Mouse (Mus musculus) embryonic facial prominence, embryonic 11.5 days (tissue): ENCODE results near the gene Entpd8. TPM values are rescaled to one million over a fixed set of nuclear protein-coding genes. Genes with fewer than 3 reads are reported as not detected.

Source experiments
- ATAC-seq: fragments of 200-750 bp; cut with Nextera tagmentation; replicated peaks from 2 replicates; pipeline ENCODE4 v1.8.0; 2017; ENCODE audit warnings: low read depth; ENCODE audit not compliant: insufficient number of reproducible peaks, low FRiP score, low TSS enrichment
- DNase-seq: peaks from one replicate; pipeline ENCODE4 v3.0.0-alpha.2; 2015; ENCODE audit warnings: low spot score
- H3K27ac ChIP-seq: fragments of 300-500 bp; sonication (generic); replicated peaks from 2 replicates; pipeline ENCODE4 v1.5.1; 2014; ENCODE audit warnings: mild to moderate bottlenecking, low read depth, low read length, control low read depth
- H3K27me3 ChIP-seq: fragments of 300-500 bp; sonication (generic); 2 replicates; pipeline ENCODE4 v1.6.1; 2014; ENCODE audit warnings: mild to moderate bottlenecking, low read length, moderate library complexity, mixed read lengths; ENCODE audit not compliant: control insufficient read depth, insufficient read depth
- H3K36me3 ChIP-seq: fragments of 300-500 bp; sonication (generic); replicated peaks from 2 replicates; pipeline ENCODE4 v1.6.1; 2014; ENCODE audit warnings: low read depth, mild to moderate bottlenecking, low read length, moderate library complexity, mixed read lengths; ENCODE audit not compliant: control insufficient read depth, insufficient read depth
- H3K4me1 ChIP-seq: fragments of 300-500 bp; sonication (generic); 2 replicates; pipeline ENCODE4 v1.6.1; 2014; ENCODE audit warnings: low read length, mixed read lengths; ENCODE audit not compliant: control insufficient read depth, insufficient read depth
- H3K4me2 ChIP-seq: fragments of 300-500 bp; sonication (generic); 2 replicates; pipeline ENCODE4 v1.6.1; 2014; ENCODE audit warnings: low read depth, mild to moderate bottlenecking, control low read depth, low read length, moderate library complexity
- H3K4me3 ChIP-seq: fragments of 300-500 bp; sonication (generic); 2 replicates; pipeline ENCODE4 v1.5.1; 2014; ENCODE audit warnings: low read depth, low read length, control low read depth
- H3K9ac ChIP-seq: fragments of 300-500 bp; sonication (generic); replicated peaks from 2 replicates; pipeline ENCODE4 v1.6.1; 2014; ENCODE audit warnings: mild to moderate bottlenecking, control low read depth, low read length
- H3K9me3 ChIP-seq: fragments of 300-500 bp; sonication (generic); replicated peaks from 2 replicates; pipeline ENCODE4 v1.6.1; 2016; ENCODE audit warnings: mild to moderate bottlenecking, low read length, inconsistent platforms, mixed read lengths; ENCODE audit not compliant: control insufficient read depth
- WGBS: fragments of 180-500 bp; shearing (Covaris S2); extraction: QIAGEN DNeasy Blood & Tissue Kit; methylation state at CpG from one replicate; pipeline ENCODE4 v1.1.7; 2014; 5-methylcytosine and 5-hydroxymethylcytosine counted together
- polyA plus RNA-seq: library from polyadenylated mRNA; unstranded; fragments of >200 nt; fragmentation: Nextera tagmentation; extraction: Ambion mirVana; gene quantifications from 2 replicates; pipeline ENCODE4 v1.2.1, GENCODE M21; 2014

Gene Entpd8
- polyA plus RNA-seq, 1 experiment from 2014 or later: not detected

DNA sequence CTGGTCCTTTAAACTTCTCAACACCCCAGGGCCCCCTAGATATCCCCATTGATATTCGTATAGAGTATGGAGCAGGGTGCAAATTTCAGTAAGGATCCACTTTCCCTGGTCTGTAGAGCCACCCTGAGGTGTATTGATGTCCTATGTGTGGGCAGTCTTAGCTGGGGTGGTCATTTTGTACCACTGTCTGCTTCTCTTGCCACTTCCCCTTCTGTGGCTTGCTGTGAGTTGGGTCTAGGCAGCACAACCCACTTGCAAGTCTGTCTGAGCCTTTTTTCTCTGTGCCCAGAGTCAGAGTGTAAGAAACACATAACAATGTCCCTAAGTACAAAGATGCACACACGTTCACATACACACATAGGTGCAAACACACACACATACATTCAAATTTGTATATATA lies 34.2 kb downstream of the Entpd8 start:
- DNase-seq (no peak), ATAC-seq (no peak)
- WGBS: 89% methylated on average over 2 of the region's 2 CpGs
- no peaks in the 10 kb centered on the region for H3K9me3 ChIP-seq
- H3K4me2 ChIP-seq: no peak overlapping the region
- no peaks in the 10 kb centered on the region for H3K27me3 ChIP-seq
- H3K4me3 ChIP-seq: no peak overlapping the region
- no peaks in the 10 kb centered on the region for H3K4me1 ChIP-seq
- no peak overlapping the region for H3K9ac ChIP-seq
- no peak overlapping the region for H3K27ac ChIP-seq
- H3K36me3 ChIP-seq: no peaks in the 10 kb centered on the region

DNA sequence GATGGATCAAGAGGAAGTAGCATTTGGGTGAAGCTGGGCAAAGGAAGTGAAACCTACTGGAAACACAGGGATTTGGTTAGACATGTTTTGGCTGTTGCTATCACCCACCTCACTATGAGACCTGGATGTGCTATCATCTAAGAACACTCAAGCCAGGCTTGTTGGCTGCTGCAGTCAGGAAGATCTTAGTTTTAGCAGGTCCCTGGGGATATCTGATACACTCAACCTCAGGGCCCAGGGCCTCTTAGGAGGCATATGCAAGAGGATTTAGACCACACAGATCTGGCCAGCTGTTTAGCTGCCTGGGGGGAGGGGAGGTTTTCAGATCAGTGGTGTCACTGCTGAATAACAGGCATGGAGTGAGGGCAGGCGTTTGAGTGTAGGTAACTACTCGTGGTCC lies 35.3 kb downstream of the Entpd8 start:
- no peaks in the 10 kb centered on the region for H3K36me3 ChIP-seq
- no peak for DNase-seq
- no peak overlapping the region for H3K9ac ChIP-seq
- no peak overlapping the region for H3K27ac ChIP-seq
- no peak overlapping the region for H3K4me2 ChIP-seq
- H3K27me3 ChIP-seq: no peaks in the 10 kb centered on the region
- no peak for ATAC-seq
- no peaks in the 10 kb centered on the region for H3K9me3 ChIP-seq
- no peaks in the 10 kb centered on the region for H3K4me1 ChIP-seq
- H3K4me3 ChIP-seq: no peak overlapping the region
- WGBS: 64% methylated on average over 2 of the region's 2 CpGs

DNA sequence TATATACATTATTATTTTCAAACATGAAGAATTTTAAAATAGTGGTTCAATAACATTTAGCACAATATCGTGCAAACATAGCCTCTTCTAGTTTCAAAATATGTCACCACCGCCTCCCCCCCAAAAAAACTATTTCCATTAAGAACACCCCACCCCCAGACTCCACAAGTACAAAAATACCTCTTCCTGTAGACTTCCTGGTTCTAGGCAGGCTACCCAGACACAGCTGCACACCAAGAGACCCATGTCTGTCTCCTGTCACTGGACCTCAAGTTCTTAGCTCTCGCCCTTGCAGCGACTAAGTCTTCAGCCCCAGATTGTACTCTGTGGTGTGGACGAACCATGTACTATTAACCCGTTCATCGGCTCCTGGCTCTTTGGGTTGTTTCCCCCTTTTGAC lies 40.9 kb downstream of the Entpd8 start:
- Histone ChIP-seq H3K27ac (no peak overlapping the region), H3K4me1 (no peaks in the 10 kb centered on the region), H3K9ac (no peak overlapping the region), H3K4me2 (no peak overlapping the region), H3K4me3 (no peak overlapping the region), H3K9me3 (no peaks in the 10 kb centered on the region), H3K36me3 (no peaks in the 10 kb centered on the region), H3K27me3 (no peaks in the 10 kb centered on the region)
- no peak for DNase-seq
- ATAC-seq: no peak
- WGBS: 86% methylated on average over 7 of the region's 7 CpGs

DNA sequence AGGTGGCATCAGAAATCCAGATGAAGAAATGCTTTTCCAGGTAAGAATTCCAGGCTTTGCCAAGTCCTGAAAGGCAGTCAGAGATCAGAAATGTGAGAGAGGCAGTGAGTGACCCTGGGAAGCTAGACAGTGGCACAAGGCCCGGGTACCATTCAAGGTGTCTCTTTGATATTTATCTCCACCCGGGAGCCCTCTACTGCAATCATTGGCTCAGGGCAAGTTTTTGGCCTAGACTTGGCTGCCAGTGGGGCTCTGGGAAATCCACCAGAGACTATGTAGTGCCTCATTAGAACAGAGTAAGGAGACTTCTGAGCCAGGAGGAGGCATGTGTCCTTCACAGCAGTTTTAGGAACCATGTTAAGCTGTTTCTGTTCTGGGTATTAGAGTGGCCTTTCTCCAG lies 42.6 kb downstream of the Entpd8 start:
- Histone ChIP-seq H3K27ac (no peak overlapping the region), H3K9ac (no peak overlapping the region), H3K4me1 (no peaks in the 10 kb centered on the region), H3K9me3 (no peaks in the 10 kb centered on the region), H3K27me3 (no peaks in the 10 kb centered on the region), H3K4me3 (no peak overlapping the region), H3K36me3 (no peaks in the 10 kb centered on the region), H3K4me2 (no peak overlapping the region)
- ATAC-seq (no peak), DNase-seq (no peak)
- 71% methylated on average over 2 of the region's 2 CpGs for WGBS

- H3K27ac ChIP-seq: no peak overlapping the region
Measured at GRCm38 (mm10) chr2:25123527-25123926, 43.4 kb downstream of the Entpd8 start.

GRCm38 (mm10) chr2:25124411-25124810 lies 44.3 kb downstream of the Entpd8 start:
- Histone ChIP-seq H3K9me3 (no peaks in the 10 kb centered on the region), H3K4me2 (no peak overlapping the region), H3K9ac (no peak overlapping the region), H3K4me1 (no peaks in the 10 kb centered on the region), H3K27me3 (no peaks in the 10 kb centered on the region), H3K27ac (no peak overlapping the region), H3K36me3 (no peaks in the 10 kb centered on the region), H3K4me3 (no peak overlapping the region)
- WGBS: 76% methylated on average over 3 of the region's 3 CpGs
- DNase-seq (no peak), ATAC-seq (no peak)

More at GRCm38 (mm10) chr2:25123527-25123926, 43.4 kb downstream of the Entpd8 start:
- Histone ChIP-seq H3K4me2 (no peak overlapping the region), H3K4me3 (no peak overlapping the region), H3K9me3 (no peaks in the 10 kb centered on the region), H3K4me1 (no peaks in the 10 kb centered on the region), H3K9ac (no peak overlapping the region), H3K36me3 (no peaks in the 10 kb centered on the region), H3K27me3 (no peaks in the 10 kb centered on the region)
- WGBS: 84% methylated on average over 5 of the region's 5 CpGs
- DNase-seq (no peak), ATAC-seq (no peak)

- Histone ChIP-seq H3K9ac (no peak overlapping the region), H3K4me1 (no peaks in the 10 kb centered on the region), H3K36me3 (no peaks in the 10 kb centered on the region), H3K9me3 (no peaks in the 10 kb centered on the region), H3K27ac (peak overlapping the region; percentile 56), H3K27me3 (no peaks in the 10 kb centered on the region), H3K4me3 (no peak overlapping the region), H3K4me2 (no peak overlapping the region)
- no peak for ATAC-seq
- DNase-seq: no peak
- WGBS: 82% methylated on average over 6 of the region's 6 CpGs
Measured at GRCm38 (mm10) chr2:25125146-25125545, 45.0 kb downstream of the Entpd8 start.

GRCm38 (mm10) chr2:25126011-25127010 lies 46.2 kb downstream of the Entpd8 start:
- Histone ChIP-seq H3K4me2 (no peak overlapping the region), H3K9ac (peak overlapping the region; percentile 14; the same call in 1 of the 2 replicates), H3K36me3 (no peaks in the 10 kb centered on the region), H3K4me1 (no peaks in the 10 kb centered on the region), H3K4me3 (no peak overlapping the region), H3K9me3 (no peaks in the 10 kb centered on the region), H3K27me3 (no peaks in the 10 kb centered on the region), H3K27ac (peak overlapping the region; percentile 56)
- peak; percentile 84 for ATAC-seq
- DNase-seq: peak; percentile 74
- WGBS: 14% methylated on average over 19 of the region's 19 CpGs
